Mouse (Mus musculus): Measurements from ENCODE around the gene Klrb1a.

GRCm38 (mm10) chr6:128566589-128566988 lies 56.7 kb downstream of the Klrb1a start:
- TF ChIP-seq POLR2AphosphoS2 (IDR thresholded peaks at IDR 0.05; ENCODE audit: insufficient read length, low read depth) (no peak), TCF12 (IDR thresholded peaks at IDR 0.05; ENCODE audit: insufficient read depth, poor library complexity, severe bottlenecking) (no peak), POLR2A (IDR thresholded peaks at IDR 0.05; ENCODE audit: insufficient read length, low read depth) (no peak), E2F4 (IDR thresholded peaks at IDR 0.05; ENCODE audit: insufficient read depth) (no peak), USF1 (IDR thresholded peaks at IDR 0.05; ENCODE audit: low read depth) (no peak), CEBPB (IDR thresholded peaks at IDR 0.05; ENCODE audit: insufficient read depth, poor library complexity, severe bottlenecking) (no peak), MYOG (IDR thresholded peaks at IDR 0.05; ENCODE audit: control insufficient read depth in 1 of 3, insufficient read depth in 1 of 3, insufficient read length in 2 of 3, low read depth in 2 of 3) (no peak), MAX (IDR thresholded peaks at IDR 0.05; ENCODE audit: low read depth) (no peak), MYOD1 (IDR thresholded peaks at IDR 0.05; ENCODE audit: control insufficient read depth in 1 of 3, insufficient read length in 2 of 3, low read depth in 2 of 3) (no peak)

All from myocyte (in vitro differentiated cells).